In genomic region chr17:28180783-28181544, GRCm38 (mm10) we compare ENCODE assay signal across 12 mouse cellular contexts. TPM values are rescaled to one million over a fixed set of nuclear protein-coding genes. Genes with fewer than 3 reads are reported as not detected.
DNase-seq lines count a peak whose midpoint lies in the region; ATAC-seq and TF ChIP-seq lines count a peak whose summit lies in the region.
"Had no signal": no experiment of that assay in that cellular context is flagged by ENCODE, and none has a peak within 500 bp of the region (broad histone marks: within the 10 kb centered on the region; RNA-seq: fewer than 3 reads in every experiment).

No protein-coding gene starts in this region.

- H3K9ac ChIP-seq in heart, embryonic 11.5 days (ENCODE audit: low read depth, low read length), result no peak overlapping the region
- no peak overlapping the region for H3K9ac ChIP-seq in lung, postnatal 0 days (replicated peaks; ENCODE audit: low read depth)
- no peak overlapping the region for H3K9ac ChIP-seq in heart, embryonic 16.5 days (ENCODE audit: low read length)
- H3K9ac ChIP-seq: midbrain, embryonic 13.5 days had no signal

- peak; percentile 35 for DNase-seq in heart, adult 8-10 months (ENCODE audit: low spot score)
- DNase-seq in lung, postnatal 0 days (ENCODE audit: low spot score), result peak; percentile 53
- DNase-seq in lung, postnatal 14 days, result no peak
- DNase-seq in kidney, adult 8-10 months, result no peak
- DNase-seq in thymus, postnatal 4 days, result no peak
- DNase-seq: adrenal gland, adult 8-10 months; cerebellum, adult 11-12 months; thymus, postnatal 36 days had no signal

- TF ChIP-seq EP300 in lung, postnatal 0 days (IDR thresholded peaks at IDR 0.05), result no peak

- no peak overlapping the region for H3K4me3 ChIP-seq in heart, embryonic 11.5 days (ENCODE audit: low read depth, low read length)
- H3K4me3 ChIP-seq in lung, postnatal 0 days (ENCODE audit: low read depth, low read length), result no peak overlapping the region
- H3K4me3 ChIP-seq in heart, embryonic 16.5 days (ENCODE audit: low read length), result no peak overlapping the region
- H3K4me3 ChIP-seq: midbrain, embryonic 13.5 days had no signal

- no peak overlapping the region for H3K27ac ChIP-seq in heart, embryonic 11.5 days (ENCODE audit: low read depth, low read length)
- no peak overlapping the region for H3K27ac ChIP-seq in lung, postnatal 0 days (ENCODE audit: low read length)
- peak overlapping the region; percentile 68 for H3K27ac ChIP-seq in heart, embryonic 16.5 days (ENCODE audit: low read length)
- H3K27ac ChIP-seq: midbrain, embryonic 13.5 days had no signal

- no peak for TF ChIP-seq CTCF in lung, postnatal 0 days (IDR thresholded peaks at IDR 0.05)

- peaks cover 61% of the 10 kb centered on the region for H3K4me1 ChIP-seq in heart, embryonic 11.5 days (ENCODE audit: control insufficient read depth, insufficient read depth, low read length)
- peaks cover 14% of the 10 kb centered on the region; the same call in 1 of the 2 replicates for H3K4me1 ChIP-seq in lung, postnatal 0 days (ENCODE audit: insufficient read depth, low read depth, low read length)
- peaks cover 63% of the 10 kb centered on the region for H3K4me1 ChIP-seq in heart, embryonic 16.5 days (ENCODE audit: control insufficient read depth, insufficient read depth, low read length)

- H3K4me2 ChIP-seq in heart, embryonic 11.5 days, result no peak overlapping the region
- H3K4me2 ChIP-seq in lung, postnatal 0 days (replicated peaks; ENCODE audit: low read depth, low read length), result no peak overlapping the region
- no peak overlapping the region for H3K4me2 ChIP-seq in heart, embryonic 16.5 days (ENCODE audit: low read depth, low read length)
- H3K4me2 ChIP-seq: midbrain, embryonic 13.5 days had no signal

- H3K36me3 ChIP-seq in heart, embryonic 11.5 days (ENCODE audit: control insufficient read depth, insufficient read depth, low read length), result no peaks in the 10 kb centered on the region
- no peaks in the 10 kb centered on the region for H3K36me3 ChIP-seq in lung, postnatal 0 days (ENCODE audit: insufficient read depth, low read length)
- no peaks in the 10 kb centered on the region for H3K36me3 ChIP-seq in heart, embryonic 16.5 days (ENCODE audit: control insufficient read depth, insufficient read depth)

- no peaks in the 10 kb centered on the region for H3K27me3 ChIP-seq in heart, embryonic 11.5 days (ENCODE audit: control insufficient read depth, insufficient read depth, low read length)
- H3K27me3 ChIP-seq in lung, postnatal 0 days (replicated peaks; ENCODE audit: insufficient read depth, low read length), result no peaks in the 10 kb centered on the region
- no peaks in the 10 kb centered on the region for H3K27me3 ChIP-seq in heart, embryonic 16.5 days (ENCODE audit: control insufficient read depth, insufficient read depth, low read length)
- H3K27me3 ChIP-seq: midbrain, embryonic 13.5 days had no signal

- no peak for ATAC-seq in heart, embryonic 11.5 days (replicated peaks; ENCODE audit: insufficient number of reproducible peaks, low FRiP score, low TSS enrichment)
- ATAC-seq in lung, postnatal 0 days, result no peak
- no peak for ATAC-seq in heart, embryonic 16.5 days (replicated peaks; ENCODE audit: extremely low read depth, insufficient read depth, low FRiP score)
- ATAC-seq in monocyte, adult 5-6 weeks (replicated peaks; ENCODE audit: insufficient number of reproducible peaks, low FRiP score, low TSS enrichment, poor library complexity, severe bottlenecking), result peak; percentile 66
- ATAC-seq: midbrain, embryonic 13.5 days had no signal

- WGBS in heart, embryonic 11.5 days (ENCODE audit: insufficient replicate concordance), result 82% methylated on average over 15 of the region's 15 CpGs
- WGBS in lung, postnatal 0 days, result 64% methylated on average over 15 of the region's 15 CpGs
- 75% methylated on average over 15 of the region's 15 CpGs for WGBS in heart, embryonic 16.5 days

- no peaks in the 10 kb centered on the region for H3K9me3 ChIP-seq in heart, embryonic 11.5 days (replicated peaks; ENCODE audit: control insufficient read depth, low read length)
- no peaks in the 10 kb centered on the region for H3K9me3 ChIP-seq in lung, postnatal 0 days (ENCODE audit: low read length)
- H3K9me3 ChIP-seq in heart, embryonic 16.5 days (replicated peaks; ENCODE audit: control insufficient read depth, low read length), result no peaks in the 10 kb centered on the region
- H3K9me3 ChIP-seq: midbrain, embryonic 13.5 days had no signal

RNA-seq across cellular contexts. Expression of gene Zfp523, which starts 4.0 kb away (rescaled TPM):
- 10 to 100 TPM; 12.2 to 18.5 (median 14.2) TPM for total RNA-seq in heart, adult 8-10 months (2022)
- polyA plus RNA-seq in heart, embryonic 11.5 days (2014; fragmentation: Nextera tagmentation; extraction: Ambion mirVana), result 19.5 and 21.0 TPM in 2 replicates
- polyA plus RNA-seq in lung, postnatal 0 days (2015; fragmentation: Nextera tagmentation; extraction: Ambion mirVana), result 18.7 and 20.2 TPM in 2 replicates
- 20.5 and 22.2 TPM in 2 replicates for polyA plus RNA-seq in heart, embryonic 16.5 days (2015; fragmentation: Nextera tagmentation; extraction: Ambion mirVana)
- 1.3 to 6.9 TPM (median 5.1 TPM) in 3 replicates for total RNA-seq in monocyte, adult 5-6 weeks (2017)

RNA-seq across cellular contexts. Expression of gene Def6, which starts 26.6 kb away (rescaled TPM):
- total RNA-seq in heart, adult 8-10 months (2022), result 1 to 10 TPM; 2.5 to 4.0 (median 3.6) TPM
- 2.6 and 2.8 TPM in 2 replicates for polyA plus RNA-seq in heart, embryonic 11.5 days (2014; fragmentation: Nextera tagmentation; extraction: Ambion mirVana)
- 5.8 and 6.2 TPM in 2 replicates for polyA plus RNA-seq in lung, postnatal 0 days (2015; fragmentation: Nextera tagmentation; extraction: Ambion mirVana)
- polyA plus RNA-seq in heart, embryonic 16.5 days (2015; fragmentation: Nextera tagmentation; extraction: Ambion mirVana), result 7.9 and 20.5 TPM in 2 replicates
- total RNA-seq in monocyte, adult 5-6 weeks (2017), result 96.3 to 128 TPM (median 103 TPM) in 3 replicates

RNA-seq across cellular contexts. Expression of gene Scube3, which starts 39.0 kb away (rescaled TPM):
- under 1 TPM; 0.28 to 0.80 (median 0.54) TPM for total RNA-seq in heart, adult 8-10 months (2022)
- 1.7 and 2.3 TPM in 2 replicates for polyA plus RNA-seq in heart, embryonic 11.5 days (2014; fragmentation: Nextera tagmentation; extraction: Ambion mirVana)
- polyA plus RNA-seq in lung, postnatal 0 days (2015; fragmentation: Nextera tagmentation; extraction: Ambion mirVana), result 0.27 and 0.30 TPM in 2 replicates
- 0.51 and 0.64 TPM in 2 replicates for polyA plus RNA-seq in heart, embryonic 16.5 days (2015; fragmentation: Nextera tagmentation; extraction: Ambion mirVana)
- under 0.01 TPM in 1 of 3 replicates, not detected in the others for total RNA-seq in monocyte, adult 5-6 weeks (2017)

RNA-seq across cellular contexts. Expression of gene Ppard, which starts 51.5 kb away (rescaled TPM):
- total RNA-seq in heart, adult 8-10 months (2022), result 10 to 100 TPM; 32.4 to 33.8 (median 33.1) TPM
- polyA plus RNA-seq in heart, embryonic 11.5 days (2014; fragmentation: Nextera tagmentation; extraction: Ambion mirVana), result 1.8 and 2.0 TPM in 2 replicates
- polyA plus RNA-seq in lung, postnatal 0 days (2015; fragmentation: Nextera tagmentation; extraction: Ambion mirVana), result 2.4 and 3.0 TPM in 2 replicates
- 1.2 and 1.8 TPM in 2 replicates for polyA plus RNA-seq in heart, embryonic 16.5 days (2015; fragmentation: Nextera tagmentation; extraction: Ambion mirVana)
- total RNA-seq in monocyte, adult 5-6 weeks (2017), result 4.7 to 13.9 TPM (median 9.0 TPM) in 3 replicates

Comparison
In these comparisons a context has a peak if more than half of its experiments do, and no peak if none do; other contexts are left out.
1. DNase-seq: peak in heart, adult 8-10 months (single experiment) and lung, postnatal 0 days (single experiment); none in lung, postnatal 14 days (single experiment), kidney, adult 8-10 months (0 of 2) and thymus, postnatal 4 days (single experiment).